In genomic region chr15:8634355-8634754, GRCm38 (mm10) we compare ENCODE assay signal across 21 mouse cellular contexts.
DNase-seq lines count a peak whose midpoint lies in the region; ATAC-seq and TF ChIP-seq lines count a peak whose summit lies in the region.
"Had no signal": no experiment of that assay in that cellular context is flagged by ENCODE, and none has a peak within 500 bp of the region (broad histone marks: within the 10 kb centered on the region; RNA-seq: fewer than 3 reads in every experiment).

No protein-coding gene starts in this region.

- TF ChIP-seq CTCF in hindbrain, postnatal 0 days (IDR thresholded peaks at IDR 0.05; ENCODE audit: low read depth) = no peak
- no peak for TF ChIP-seq CTCF in C2C12 (IDR thresholded peaks at IDR 0.05; ENCODE audit: control insufficient read depth, insufficient read depth, insufficient read length)
- TF ChIP-seq CTCF in forebrain, postnatal 0 days (IDR thresholded peaks at IDR 0.05; ENCODE audit: low read depth) = no peak

- H3K4me1 ChIP-seq in forebrain, embryonic 14.5 days (ENCODE audit: control insufficient read depth, insufficient read depth, low read length) = no peaks in the 10 kb centered on the region
- peaks cover 28% of the 10 kb centered on the region for H3K4me1 ChIP-seq in forebrain, embryonic 10.5 days
- peaks cover 5% of the 10 kb centered on the region; the same call in 1 of the 2 replicates for H3K4me1 ChIP-seq in hindbrain, postnatal 0 days (ENCODE audit: insufficient read depth, low read length)
- H3K4me1 ChIP-seq in hindbrain, embryonic 11.5 days (replicated peaks; ENCODE audit: control insufficient read depth, insufficient read depth, low read length) = peaks cover 3% of the 10 kb centered on the region; the same call in 1 of the 2 replicates
- no peaks in the 10 kb centered on the region for H3K4me1 ChIP-seq in forebrain, postnatal 0 days (ENCODE audit: insufficient read depth)

- no peak overlapping the region for H3K9ac ChIP-seq in forebrain, embryonic 14.5 days (ENCODE audit: low read length)
- no peak overlapping the region for H3K9ac ChIP-seq in hindbrain, postnatal 0 days (replicated peaks; ENCODE audit: low read length)
- no peak overlapping the region for H3K9ac ChIP-seq in hindbrain, embryonic 11.5 days (ENCODE audit: low read depth, low read length)
- H3K9ac ChIP-seq in forebrain, postnatal 0 days = no peak overlapping the region
- H3K9ac ChIP-seq: embryonic facial prominence, embryonic 13.5 days; heart, embryonic 15.5 days had no signal

- no peak overlapping the region for H3K4me3 ChIP-seq in forebrain, embryonic 14.5 days (ENCODE audit: low read depth, low read length)
- no peak overlapping the region for H3K4me3 ChIP-seq in forebrain, embryonic 10.5 days
- H3K4me3 ChIP-seq in hindbrain, postnatal 0 days (ENCODE audit: low read length) = no peak overlapping the region
- H3K4me3 ChIP-seq in hindbrain, embryonic 11.5 days (ENCODE audit: low read depth, low read length) = no peak overlapping the region
- no peak overlapping the region for H3K4me3 ChIP-seq in C2C12 (ENCODE audit: insufficient read depth, poor library complexity, severe bottlenecking)
- no peak overlapping the region for H3K4me3 ChIP-seq in forebrain, postnatal 0 days (ENCODE audit: low read depth, low read length)
- H3K4me3 ChIP-seq: embryonic facial prominence, embryonic 13.5 days; heart, embryonic 15.5 days had no signal

- no peaks in the 10 kb centered on the region for H3K79me2 ChIP-seq in C2C12 (ENCODE audit: control insufficient read depth, insufficient read depth)

- peak; percentile 72 for DNase-seq in forebrain, embryonic 14.5 days (ENCODE audit: low spot score)
- no peak for DNase-seq in forebrain, embryonic 10.5 days (ENCODE audit: extremely low spot score, low spot score)
- peak; percentile 47 for DNase-seq in hindbrain, postnatal 0 days (ENCODE audit: low spot score)
- DNase-seq in hindbrain, embryonic 11.5 days (ENCODE audit: low spot score) = no peak
- DNase-seq in forebrain, postnatal 0 days = peak; percentile 74
- DNase-seq in adrenal gland, postnatal 14 days = no peak
- no peak for DNase-seq in thymus, postnatal 4 days
- DNase-seq: adrenal gland, adult 2 months; adrenal gland, postnatal 36 days; cerebellum, adult 11-12 months; cerebellum, adult 9-10 months; cerebellum, postnatal 25 days; gastrocnemius, postnatal 10 days; heart, adult 18-20 months; heart, postnatal 14 days; kidney, adult 2 months had no signal

- peaks cover 14% of the 10 kb centered on the region for H3K36me3 ChIP-seq in forebrain, embryonic 14.5 days (ENCODE audit: control insufficient read depth, insufficient read depth, low read length)
- H3K36me3 ChIP-seq in forebrain, embryonic 10.5 days (replicated peaks) = peaks cover 26% of the 10 kb centered on the region
- no peaks in the 10 kb centered on the region for H3K36me3 ChIP-seq in hindbrain, postnatal 0 days (ENCODE audit: insufficient read depth, low read length)
- no peaks in the 10 kb centered on the region for H3K36me3 ChIP-seq in hindbrain, embryonic 11.5 days (ENCODE audit: control insufficient read depth, insufficient read depth, low read length)
- H3K36me3 ChIP-seq in C2C12 (ENCODE audit: control insufficient read depth, insufficient read depth) = no peaks in the 10 kb centered on the region
- H3K36me3 ChIP-seq in forebrain, postnatal 0 days (ENCODE audit: insufficient read depth) = 0 out of 2 replicates have a peak, but pooled peaks cover 5% of the 10 kb centered on the region
- H3K36me3 ChIP-seq: heart, embryonic 15.5 days had no signal

- H3K27ac ChIP-seq in forebrain, embryonic 14.5 days (ENCODE audit: low read depth, low read length) = no peak overlapping the region
- H3K27ac ChIP-seq in forebrain, embryonic 10.5 days = no peak overlapping the region
- no peak overlapping the region for H3K27ac ChIP-seq in hindbrain, postnatal 0 days
- H3K27ac ChIP-seq in hindbrain, embryonic 11.5 days (ENCODE audit: low read depth, low read length) = no peak overlapping the region
- no peak overlapping the region for H3K27ac ChIP-seq in forebrain, postnatal 0 days (ENCODE audit: low read depth, low read length)
- H3K27ac ChIP-seq: embryonic facial prominence, embryonic 13.5 days; heart, embryonic 15.5 days had no signal

- no peaks in the 10 kb centered on the region for H3K79me3 ChIP-seq in C2C12 (ENCODE audit: low read depth)

- H3K9me3 ChIP-seq in forebrain, embryonic 14.5 days (replicated peaks; ENCODE audit: control insufficient read depth, low read length) = no peaks in the 10 kb centered on the region
- H3K9me3 ChIP-seq in forebrain, embryonic 10.5 days = no peaks in the 10 kb centered on the region
- no peaks in the 10 kb centered on the region for H3K9me3 ChIP-seq in hindbrain, postnatal 0 days (ENCODE audit: low read length)
- no peaks in the 10 kb centered on the region for H3K9me3 ChIP-seq in hindbrain, embryonic 11.5 days (ENCODE audit: control insufficient read depth, low read length)
- no peaks in the 10 kb centered on the region for H3K9me3 ChIP-seq in forebrain, postnatal 0 days (ENCODE audit: low read length)
- H3K9me3 ChIP-seq: embryonic facial prominence, embryonic 13.5 days; heart, embryonic 15.5 days had no signal

- WGBS in forebrain, embryonic 14.5 days = 71% methylated on average over 3 of the region's 3 CpGs
- WGBS in forebrain, embryonic 10.5 days = 79% methylated on average over 3 of the region's 3 CpGs
- 38% methylated on average over 3 of the region's 3 CpGs for WGBS in hindbrain, postnatal 0 days
- WGBS in hindbrain, embryonic 11.5 days = 62% methylated on average over 3 of the region's 3 CpGs
- WGBS in forebrain, postnatal 0 days = 42% methylated on average over 3 of the region's 3 CpGs

- no peaks in the 10 kb centered on the region for H3K27me3 ChIP-seq in forebrain, embryonic 14.5 days (replicated peaks; ENCODE audit: control insufficient read depth, insufficient read depth, low read length)
- H3K27me3 ChIP-seq in forebrain, embryonic 10.5 days (ENCODE audit: poor library complexity, severe bottlenecking) = peaks cover 24% of the 10 kb centered on the region
- no peaks in the 10 kb centered on the region for H3K27me3 ChIP-seq in hindbrain, postnatal 0 days (ENCODE audit: insufficient read depth, low read length)
- H3K27me3 ChIP-seq in hindbrain, embryonic 11.5 days (ENCODE audit: control insufficient read depth, insufficient read depth, low read length) = peaks cover 2% of the 10 kb centered on the region; the same call in 1 of the 2 replicates
- H3K27me3 ChIP-seq in C2C12 (ENCODE audit: control insufficient read depth, insufficient read depth, insufficient read length) = no peaks in the 10 kb centered on the region
- no peaks in the 10 kb centered on the region for H3K27me3 ChIP-seq in forebrain, postnatal 0 days (ENCODE audit: insufficient read depth, low read length)
- H3K27me3 ChIP-seq: embryonic facial prominence, embryonic 13.5 days; heart, embryonic 15.5 days had no signal

- H3ac ChIP-seq in C2C12 (ENCODE audit: control insufficient read depth, insufficient read length, low read depth) = no peak overlapping the region

- peak; percentile 45; the same call in 1 of the 2 replicates for ATAC-seq in forebrain, embryonic 14.5 days
- no peak for ATAC-seq in hindbrain, postnatal 0 days
- no peak for ATAC-seq in hindbrain, embryonic 11.5 days (ENCODE audit: low FRiP score)
- peak; percentile 59 for ATAC-seq in forebrain, postnatal 0 days
- ATAC-seq: intestine, embryonic 16.5 days had no signal

- H3K4me2 ChIP-seq in forebrain, embryonic 14.5 days (ENCODE audit: low read length) = no peak overlapping the region
- no peak overlapping the region for H3K4me2 ChIP-seq in hindbrain, postnatal 0 days (ENCODE audit: low read depth, low read length)
- no peak overlapping the region for H3K4me2 ChIP-seq in hindbrain, embryonic 11.5 days (replicated peaks; ENCODE audit: low read depth, low read length)
- no peak overlapping the region for H3K4me2 ChIP-seq in forebrain, postnatal 0 days (ENCODE audit: low read depth)
- H3K4me2 ChIP-seq: embryonic facial prominence, embryonic 13.5 days; heart, embryonic 11.5 days; heart, embryonic 15.5 days had no signal

TF ChIP-seq in C2C12, 6 proteins besides CTCF, POLR2A, EP300 and RAD21:
- no peak for TF ChIP-seq USF1 (IDR thresholded peaks at IDR 0.05; ENCODE audit: low read depth)
- peak; percentile 36 for TF ChIP-seq MYOD1 (IDR thresholded peaks at IDR 0.05; ENCODE audit: control insufficient read depth, insufficient read length, low read depth)

Comparison
In these comparisons a context has a peak if more than half of its experiments do, and no peak if none do; other contexts are left out.
1. DNase-seq: peak in forebrain, embryonic 14.5 days (single experiment), hindbrain, postnatal 0 days (single experiment) and forebrain, postnatal 0 days (single experiment); none in forebrain, embryonic 10.5 days (single experiment), hindbrain, embryonic 11.5 days (single experiment), adrenal gland, postnatal 14 days (single experiment) and thymus, postnatal 4 days (single experiment).
2. ATAC-seq: peak in forebrain, embryonic 14.5 days (single experiment) and forebrain, postnatal 0 days (single experiment); none in hindbrain, postnatal 0 days (single experiment) and hindbrain, embryonic 11.5 days (single experiment).